Mouse (Mus musculus): ENCODE results near the gene Polr3b.

- TF ChIP-seq CTCF (IDR thresholded peaks at IDR 0.05; ENCODE audit: control insufficient read depth, insufficient read depth, low read length) (no peak), POLR2A (IDR thresholded peaks at IDR 0.05; ENCODE audit: borderline replicate concordance, control insufficient read depth, low read depth, low read length) (no peak)
Observed at GRCm38 (mm10) chr10:84579527-84579926, 42.6 kb upstream of the Polr3b start.

All from bone marrow, adult 2 months (tissue).